Mouse (Mus musculus): Measurements from ENCODE around the gene Plxnd1. TPM values are rescaled to one million over a fixed set of nuclear protein-coding genes. Genes with fewer than 3 reads are reported as not detected.

Gene Plxnd1
- total and polyA plus RNA-seq, 3 experiments, result 27.7 to 73.8 (median 63.2) TPM

DNA sequence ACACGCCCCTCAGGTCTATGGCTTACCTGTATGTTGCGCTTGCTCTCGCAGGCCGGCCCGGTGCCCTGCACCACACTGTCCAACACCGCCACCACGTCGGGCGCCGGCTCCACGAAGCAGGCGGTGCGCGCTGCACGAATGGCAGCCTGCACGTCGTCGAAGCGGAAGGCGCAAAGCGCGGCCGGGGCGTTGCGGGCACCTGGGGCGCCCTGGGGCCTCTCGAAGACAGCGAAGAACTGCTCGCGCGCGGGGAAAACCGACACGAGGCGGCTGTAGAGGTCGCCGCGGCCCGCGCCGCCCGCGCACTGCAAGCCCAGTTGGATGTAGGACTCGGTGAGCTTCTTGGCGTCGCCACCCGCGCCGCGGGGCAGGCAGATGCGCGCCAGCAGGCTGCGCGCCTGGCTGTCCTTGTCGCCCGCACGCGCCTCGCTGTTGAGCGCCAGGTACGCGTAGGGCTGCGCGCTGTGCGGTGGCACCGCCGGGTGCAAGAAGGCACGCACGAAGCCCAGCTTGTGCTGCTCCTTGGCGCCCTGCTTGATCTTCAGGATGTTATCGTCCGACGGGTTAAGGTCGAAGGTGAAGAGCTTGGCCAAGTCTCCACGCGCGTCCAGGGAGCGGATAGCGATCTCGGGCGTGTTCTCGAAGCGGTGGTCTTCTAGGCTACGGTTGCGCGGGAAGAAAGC is 1.2 kb downstream of the Plxnd1 start:
- Histone ChIP-seq H3K27ac (ENCODE audit: insufficient read depth, low read depth) (peak overlapping the region; percentile 3; the same call in 1 of the 2 replicates), H3K27me3 (replicated peaks) (peaks cover 11% of the 10 kb centered on the region), H3K4me3 (replicated peaks in 1 of 3; ENCODE audit: low read depth in 2 of 3, low read length in 2 of 3, poor library complexity in 1 of 3) (peak overlapping the region; percentile 69 to 96 (median 88)), H3K79me2 (replicated peaks; ENCODE audit: control insufficient read depth, extremely low read depth, insufficient read depth, poor library complexity, severe bottlenecking) (peaks cover 40% of the 10 kb centered on the region), H3K4me1 (ENCODE audit: control insufficient read depth in 1 of 2, insufficient read depth in 2 of 2) (peaks cover 28 to 83% of the 10 kb centered on the region in 2 experiments), H3K9ac (ENCODE audit: insufficient read depth, low read depth) (peak overlapping the region; percentile 11; the same call in 1 of the 2 replicates), H3K4me2 (ENCODE audit: insufficient read depth, low read depth, poor library complexity, severe bottlenecking) (peak overlapping the region; percentile 91; the same call in 1 of the 2 replicates), H3K9me3 (replicated peaks; ENCODE audit: low read length) (no peaks in the 10 kb centered on the region), H3K36me3 (replicated peaks in 1 of 2; ENCODE audit: control insufficient read depth in 1 of 2, insufficient read depth in 1 of 2, low read length in 1 of 2) (no peaks in the 10 kb centered on the region)
- in situ Hi-C loops (cut with MboI; ENCODE audit: low pct_ligation_motif_present, low pct_unique_long_range_greater_than_20kb, low sequenced_read_pairs), result no loop called here
- TF ChIP-seq RAD21 (IDR thresholded peaks at IDR 0.05; ENCODE audit: low read depth, low read length), result no peak
- TF ChIP-seq CHD2 (IDR thresholded peaks at IDR 0.05; ENCODE audit: low read length), result no peak
- TF ChIP-seq HCFC1 (IDR thresholded peaks at IDR 0.05; ENCODE audit: low read depth, low read length), result no peak
- no peak for TF ChIP-seq JUND (conservative IDR thresholded peaks at IDR 0.05; ENCODE audit: low read depth, low read length)
- TF ChIP-seq CTCF (conservative IDR thresholded peaks at IDR 0.05 in 1 of 2, IDR thresholded peaks at IDR 0.05 in 1 of 2; ENCODE audit: low read depth in 2 of 2, low read length in 2 of 2), result no peak
- no peak for TF ChIP-seq ZMIZ1 (IDR thresholded peaks at IDR 0.05; ENCODE audit: low read depth, low read length)
- TF ChIP-seq RCOR1 (conservative IDR thresholded peaks at IDR 0.05; ENCODE audit: low read depth, low read length), result no peak
- no peak for TF ChIP-seq ETS1 (conservative IDR thresholded peaks at IDR 0.05; ENCODE audit: low read depth, low read length)
- TF ChIP-seq MAFK (IDR thresholded peaks at IDR 0.05; ENCODE audit: insufficient replicate concordance, low read length), result no peak
- no peak for TF ChIP-seq ZKSCAN1 (IDR thresholded peaks at IDR 0.05; ENCODE audit: borderline replicate concordance, low read depth, low read length)
- TF ChIP-seq EP300 (IDR thresholded peaks at IDR 0.05; ENCODE audit: low read length), result no peak
- no peak for TF ChIP-seq ZNF384 (IDR thresholded peaks at IDR 0.05; ENCODE audit: low read depth, low read length)
- TF ChIP-seq IRF4 (IDR thresholded peaks at IDR 0.05; ENCODE audit: low read depth, low read length), result no peak
- TF ChIP-seq JUN (IDR thresholded peaks at IDR 0.05; ENCODE audit: insufficient read depth, low read depth, low read length), result no peak
- TF ChIP-seq TCF12 (IDR thresholded peaks at IDR 0.05; ENCODE audit: low read depth, low read length), result no peak
- TF ChIP-seq BHLHE40 (IDR thresholded peaks at IDR 0.05; ENCODE audit: low read depth, low read length), result no peak
- TF ChIP-seq POLR2A (IDR thresholded peaks at IDR 0.05; ENCODE audit: low read depth, low read length), result peak; percentile 9; the same call in 1 of the 2 replicates
- TF ChIP-seq E2F4 (IDR thresholded peaks at IDR 0.05; ENCODE audit: insufficient replicate concordance, low read depth, low read length), result no peak
- TF ChIP-seq USF1 (IDR thresholded peaks at IDR 0.05; ENCODE audit: low read depth, low read length), result no peak
- TF ChIP-seq PAX5 (IDR thresholded peaks at IDR 0.05; ENCODE audit: low read length), result no peak
- no peak for TF ChIP-seq KAT2A (IDR thresholded peaks at IDR 0.05; ENCODE audit: insufficient replicate concordance, low read length)
- no peak for TF ChIP-seq MAZ (IDR thresholded peaks at IDR 0.05; ENCODE audit: low read depth, low read length)
- no peak for TF ChIP-seq TBP (conservative IDR thresholded peaks at IDR 0.05; ENCODE audit: low read depth, low read length)
- TF ChIP-seq ELF1 (IDR thresholded peaks at IDR 0.05; ENCODE audit: low read depth, low read length), result no peak
- TF ChIP-seq POLR2AphosphoS2 (IDR thresholded peaks at IDR 0.05; ENCODE audit: low read depth, low read length), result no peak
- peak; percentile 61 for TF ChIP-seq SIN3A (IDR thresholded peaks at IDR 0.05; ENCODE audit: low read length)
- TF ChIP-seq NRF1 (IDR thresholded peaks at IDR 0.05; ENCODE audit: low read depth, low read length), result no peak
- peak; percentile 32; the same call in 1 of the 2 replicates for TF ChIP-seq MAX (IDR thresholded peaks at IDR 0.05; ENCODE audit: low read length)
- no peak for TF ChIP-seq GABPA (IDR thresholded peaks at IDR 0.05; ENCODE audit: insufficient replicate concordance, low read depth, low read length)
- peak; percentile 41; the same call in 1 of the 2 replicates for TF ChIP-seq MXI1 (IDR thresholded peaks at IDR 0.05; ENCODE audit: low read depth, low read length)
- no peak for TF ChIP-seq MEF2A (IDR thresholded peaks at IDR 0.05; ENCODE audit: borderline replicate concordance, low read depth, low read length)
- TF ChIP-seq SMC3 (IDR thresholded peaks at IDR 0.05; ENCODE audit: low read depth, low read length), result no peak
- no peak for TF ChIP-seq CHD1 (IDR thresholded peaks at IDR 0.05; ENCODE audit: low read depth, low read length)
- TF ChIP-seq UBTF (IDR thresholded peaks at IDR 0.05; ENCODE audit: low read depth, low read length), result peak; percentile 50; the same call in 1 of the 2 replicates
- no peak for TF ChIP-seq NELFE (IDR thresholded peaks at IDR 0.05; ENCODE audit: low read depth, low read length)
- no peak for TF ChIP-seq USF2 (conservative IDR thresholded peaks at IDR 0.05; ENCODE audit: low read depth, low read length)
- no peak for TF ChIP-seq MYC (IDR thresholded peaks at IDR 0.05; ENCODE audit: low read depth, low read length)
- TF ChIP-seq ZC3H11A (IDR thresholded peaks at IDR 0.05; ENCODE audit: low read depth, low read length), result no peak
- no peak for DNase-seq (ENCODE audit: extremely low read depth)
- dilution Hi-C loops (cut with MboI; ENCODE audit: extremely low pct_ligation_motif_present, extremely low pct_unique_long_range_greater_than_20kb, low sequenced_read_pairs), result no loop called here

All from CH12.LX (cell line).